Mouse (Mus musculus) adrenal gland, postnatal 4 days (tissue): Measurements from ENCODE around the gene Vmn1r195. TPM values are rescaled to one million over a fixed set of nuclear protein-coding genes. Genes with fewer than 3 reads are reported as not detected.
"Not testable (repeated sequence)": the region's sequence is repeated elsewhere in the genome, so short reads cannot be mapped to it uniquely, and the experiment has no call there.

Experiments used
- DNase-seq, 2 experiments: peaks; one replicate each; pipeline ENCODE4 v3.0.0; 2021 to 2022; ENCODE audit warnings: low spot score in 2 of 2, mixed read lengths in 2 of 2
- long read RNA-seq, 2 experiments: library from polyadenylated mRNA; stranded (forward); transcript quantifications; one replicate each; pipeline ENCODE4 v2.0.0; 2021
- total RNA-seq, 2 experiments: library from RNA; stranded (reverse); gene quantifications; 2 replicates each; pipeline ENCODE4 v1.2.3; 2021

Gene Vmn1r195
- not detected for total RNA-seq
- long read RNA-seq, experiment 1, result 0 reads
- long read RNA-seq, experiment 2, result 0 reads

DNA sequence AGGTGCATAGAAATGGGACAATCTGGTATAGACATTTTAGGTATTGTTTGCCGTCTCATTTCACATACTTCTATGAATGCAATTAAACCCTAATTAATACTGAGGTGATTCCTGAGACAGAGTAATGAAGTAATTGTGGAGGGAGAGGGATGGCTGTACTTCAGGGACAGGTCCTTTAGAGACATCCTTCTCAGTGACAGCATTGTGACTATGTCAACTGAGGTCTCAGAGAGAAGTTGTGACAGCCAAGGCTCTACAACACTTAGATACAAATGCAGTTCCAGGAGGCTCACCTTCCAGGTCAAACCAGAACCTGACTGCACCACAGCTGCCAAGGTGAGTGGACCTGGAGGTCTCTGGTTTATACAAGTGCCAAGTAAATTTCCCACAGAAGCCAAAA lies at the start of gene Vmn1r195:
Gene Vmn1r195 (plus strand): TSS at position 301 of the 400 bp plus-strand sequence.
- DNase-seq, result not testable (repeated sequence)

DNA sequence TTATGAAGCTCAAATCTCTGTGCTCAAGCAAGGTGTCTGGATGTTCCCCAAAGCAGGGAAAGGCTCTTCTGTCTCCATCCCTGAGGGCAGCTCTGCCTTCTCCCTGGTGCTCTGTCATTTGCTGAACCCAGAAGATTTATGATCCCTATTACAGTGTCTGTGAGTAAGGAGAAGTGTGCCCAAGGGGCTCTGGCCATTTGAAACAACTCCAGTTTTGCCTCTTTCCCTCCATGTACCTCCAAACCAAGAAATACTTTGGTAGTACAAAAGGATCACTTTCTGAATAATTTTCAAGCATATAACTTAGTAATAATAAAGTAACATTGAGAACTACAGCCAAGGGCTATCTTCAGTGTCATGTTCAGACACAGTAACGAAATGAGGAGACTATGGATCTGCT lies 47.3 kb upstream of the Vmn1r195 start, which contains the start of gene Vmn1r193:
Gene Vmn1r193 (minus strand): TSS at position 101 of the 400 bp plus-strand sequence.
- DNase-seq, result not testable (repeated sequence)

DNA sequence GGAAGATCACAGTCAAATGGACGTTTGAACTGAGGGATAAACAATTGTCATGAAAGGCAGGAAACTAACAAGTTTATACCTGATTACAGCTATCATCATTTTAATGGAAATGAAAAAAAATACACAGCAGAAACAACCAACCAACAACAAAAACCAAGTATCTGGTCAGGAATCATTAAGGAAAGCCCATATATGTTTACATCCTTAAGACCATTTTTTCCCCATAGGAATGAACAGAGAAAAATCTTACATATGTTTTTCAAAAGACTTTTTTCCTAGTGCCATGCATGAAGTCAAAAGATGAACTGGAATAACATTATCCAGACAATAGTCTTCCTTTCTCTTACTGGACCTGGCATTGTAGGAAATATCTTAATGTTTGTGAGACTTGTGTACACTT lies 26.4 kb upstream of the Vmn1r195 start, which contains the start of gene Vmn1r194:
Gene Vmn1r194 (plus strand): TSS at position 301 of the 400 bp plus-strand sequence.
- no peak for DNase-seq

DNA sequence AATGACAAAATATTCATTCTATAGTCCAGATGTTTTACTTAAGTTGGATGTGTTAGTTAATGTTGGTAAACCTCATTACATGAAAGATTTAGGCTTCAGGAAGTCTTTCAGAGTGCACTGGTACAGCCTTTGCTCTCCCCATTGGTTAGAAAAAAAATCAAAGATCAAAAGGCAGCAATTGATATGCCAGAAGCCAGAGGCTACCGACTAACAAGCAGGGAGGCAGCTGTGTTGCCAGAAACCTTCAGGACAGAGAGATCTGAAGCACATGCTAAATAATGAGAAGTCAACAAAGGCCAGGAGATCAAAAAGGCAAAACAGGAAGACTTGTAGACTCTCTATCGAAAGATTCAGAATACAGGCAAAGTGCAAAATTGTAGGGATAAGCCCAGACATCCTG lies 1.4 kb downstream of the Vmn1r195 start:
- no peak for DNase-seq

DNA sequence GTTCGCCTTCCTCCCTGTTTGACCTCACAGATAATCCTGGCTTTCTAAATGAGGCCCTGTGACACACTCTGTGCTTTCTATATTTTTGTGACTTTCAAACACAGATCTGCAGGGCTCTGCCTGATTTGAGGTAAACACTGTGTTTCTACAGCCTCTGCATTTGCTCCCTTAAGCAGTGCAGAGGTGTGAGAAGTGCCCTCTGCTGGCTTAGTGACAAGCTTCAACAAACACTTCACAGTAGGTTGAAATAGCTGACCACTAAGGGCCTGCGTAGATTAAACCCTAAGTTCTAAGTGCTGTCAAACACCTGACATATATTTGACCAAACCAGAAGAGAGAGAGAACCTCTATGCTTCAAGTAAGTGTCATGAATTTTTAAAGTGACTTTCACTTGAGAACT lies 14.3 kb downstream of the Vmn1r195 start:
- no peak for DNase-seq

DNA sequence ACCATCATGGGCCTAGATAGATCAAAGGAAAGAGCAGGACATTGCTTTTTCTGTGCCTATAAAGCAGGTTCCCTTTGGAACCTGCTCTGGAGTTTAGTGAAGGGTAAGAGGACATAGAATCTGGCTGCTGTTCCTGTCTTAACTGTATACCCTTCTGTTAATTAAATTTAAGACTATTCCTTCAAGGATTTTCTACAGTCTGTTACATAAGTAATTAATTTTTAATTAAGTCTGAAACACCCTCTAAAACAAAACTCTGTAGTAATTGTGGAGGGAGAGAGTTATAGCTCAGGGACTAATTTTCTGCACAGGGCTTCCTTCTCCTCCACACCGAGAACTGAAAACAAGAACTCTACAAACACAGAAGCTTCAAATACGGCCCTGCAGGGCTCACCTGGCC lies 19.3 kb downstream of the Vmn1r195 start, which contains the start of gene Vmn1r196:
Gene Vmn1r196 (plus strand): TSS at position 301 of the 400 bp plus-strand sequence.
- DNase-seq, result no peak

DNA sequence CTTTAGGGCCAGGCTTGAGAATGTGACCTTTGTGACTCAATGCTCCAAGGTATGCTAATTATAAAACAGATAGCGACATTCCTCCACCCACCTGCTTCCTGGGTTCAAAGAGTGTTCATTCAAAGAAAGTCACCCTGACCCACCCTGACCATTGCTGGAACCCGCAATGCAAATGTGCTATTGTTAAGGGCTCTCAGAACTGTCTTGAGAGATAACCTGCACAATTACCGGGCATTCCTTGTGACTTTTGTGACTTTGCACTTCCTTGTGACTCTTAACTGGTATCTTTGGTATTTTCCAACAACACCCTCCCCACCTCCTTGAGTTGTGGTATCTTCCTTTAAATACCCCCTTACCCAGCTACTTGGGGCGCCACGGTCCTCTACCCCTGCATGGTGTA lies 37.8 kb downstream of the Vmn1r195 start:
- not testable (repeated sequence) for DNase-seq

DNA sequence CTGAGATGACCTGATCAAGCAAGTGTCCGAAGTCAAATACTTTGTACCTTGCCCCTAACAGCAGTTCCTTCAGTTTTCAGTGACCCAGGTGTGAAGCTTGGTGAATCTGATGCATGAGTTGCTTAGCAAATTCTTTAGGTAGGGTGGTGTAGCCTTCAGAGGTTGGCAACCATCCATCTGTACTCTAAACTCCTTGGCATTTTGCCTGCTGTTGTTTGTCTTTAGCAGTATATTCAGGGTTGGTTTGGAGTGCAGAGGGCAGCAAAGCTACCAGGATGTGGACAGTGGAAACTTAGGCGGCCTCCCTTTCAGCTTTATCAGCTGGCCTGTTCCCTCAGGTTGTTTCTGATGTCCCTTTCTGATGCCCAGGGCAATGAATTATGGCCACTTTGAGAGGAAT lies 45.0 kb downstream of the Vmn1r195 start:
- DNase-seq, result no peak

DNA sequence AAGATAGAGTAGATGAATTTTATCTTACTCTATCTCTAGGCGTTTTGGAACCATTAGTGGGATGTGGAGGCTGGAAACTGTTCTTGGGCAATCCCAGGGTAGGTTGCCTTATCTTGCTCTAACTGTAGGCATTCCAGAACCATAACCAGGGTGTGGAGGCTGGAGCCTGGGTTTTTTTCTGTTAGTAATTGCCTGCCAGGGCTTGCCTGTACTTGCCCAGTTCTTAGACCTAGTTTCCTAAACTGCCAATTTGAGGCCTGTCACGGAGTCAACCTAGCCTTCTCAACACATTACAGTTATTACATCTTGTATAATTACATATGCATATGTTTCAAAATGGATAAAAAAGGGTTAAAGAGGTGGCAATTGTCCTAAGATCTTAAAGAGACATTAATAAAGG lies 47.0 kb downstream of the Vmn1r195 start:
- DNase-seq, result no peak

DNA sequence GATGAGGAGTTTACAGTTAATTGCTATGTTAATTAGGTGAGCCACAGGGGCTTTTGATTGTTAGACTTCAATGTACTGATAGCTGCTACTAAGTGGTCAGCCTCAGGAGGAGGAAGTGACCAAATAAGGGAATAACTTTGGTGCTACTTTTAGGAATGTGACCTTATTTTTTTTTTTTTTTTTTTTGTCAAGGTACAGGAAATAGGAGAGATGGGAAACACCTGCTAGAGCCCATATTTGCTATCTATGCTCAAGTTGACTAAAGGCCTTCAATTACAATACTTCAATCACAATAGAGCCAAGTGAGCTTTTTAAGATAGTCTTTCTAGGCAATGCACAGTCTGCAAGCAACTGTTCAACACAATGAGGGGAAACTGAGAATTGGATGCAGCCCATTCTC lies 49.8 kb downstream of the Vmn1r195 start:
- no peak for DNase-seq

DNA sequence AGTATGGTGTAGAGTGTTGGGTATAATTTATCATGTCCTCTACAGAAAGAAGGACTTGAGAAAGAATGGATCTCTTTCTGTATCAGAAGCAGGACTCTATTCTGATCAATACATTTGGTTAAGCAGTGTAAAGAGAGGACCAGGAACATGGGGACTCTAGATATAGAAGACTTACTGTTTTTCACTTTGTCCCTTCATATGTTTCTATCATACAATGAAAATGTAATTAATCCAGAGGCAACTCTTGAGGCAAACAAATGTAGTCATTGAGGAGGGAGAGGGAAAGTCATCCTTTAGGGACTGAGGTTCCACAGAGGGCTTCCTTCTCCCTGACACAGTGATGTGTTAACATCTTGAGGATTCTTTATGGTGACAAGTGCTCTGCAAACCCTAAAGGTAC lies 54.0 kb downstream of the Vmn1r195 start, which contains the start of gene Vmn1r197:
Gene Vmn1r197 (plus strand): TSS at position 301 of the 400 bp plus-strand sequence.
- DNase-seq, result no peak

Other genes with a start within 250 kb of the Vmn1r195 start
- 100 to 1,000 TPM; 349 to 449 TPM for gene Hist1h2ah, start 235.0 kb upstream of the Vmn1r195 start, total RNA-seq
- 100 to 1,000 TPM; 500 to 615 TPM for gene Hist1h2bk, start 234.7 kb upstream of the Vmn1r195 start, total RNA-seq
- 100 to 1,000 TPM; 221 to 240 TPM for gene Hist1h4i, start 229.2 kb upstream of the Vmn1r195 start, total RNA-seq
- 100 to 1,000 TPM; 373 to 414 TPM for gene Hist1h2ag, start 227.6 kb upstream of the Vmn1r195 start, total RNA-seq
- 100 to 1,000 TPM; 290 to 321 TPM for gene Hist1h2bj, start 227.3 kb upstream of the Vmn1r195 start, total RNA-seq
- not detected for gene Vmn1r188, start 186.1 kb upstream of the Vmn1r195 start, total RNA-seq
- gene Vmn1r189, start 164.7 kb upstream of the Vmn1r195 start, total RNA-seq, result not detected
- gene Vmn1r191, start 86.6 kb upstream of the Vmn1r195 start, total RNA-seq, result not detected
- gene Vmn1r192, start 79.4 kb upstream of the Vmn1r195 start, total RNA-seq, result not detected
- gene Vmn1r193, start 47.4 kb upstream of the Vmn1r195 start, total RNA-seq, result not detected
- gene Vmn1r194, start 26.3 kb upstream of the Vmn1r195 start, total RNA-seq, result not detected
- not detected for gene Vmn1r196, start 19.4 kb downstream of the Vmn1r195 start, total RNA-seq
- gene Vmn1r197, start 54.1 kb downstream of the Vmn1r195 start, total RNA-seq, result not detected
- gene Vmn1r198, start 79.8 kb downstream of the Vmn1r195 start, total RNA-seq, result not detected
- not detected for gene Vmn1r199, start 109.3 kb downstream of the Vmn1r195 start, total RNA-seq
- not detected for gene Vmn1r200, start 119.9 kb downstream of the Vmn1r195 start, total RNA-seq
- gene Vmn1r201, start 201.4 kb downstream of the Vmn1r195 start, total RNA-seq, result not detected
- gene Vmn1r202, start 234.9 kb downstream of the Vmn1r195 start, total RNA-seq, result under 1 TPM; 0.06 to 0.08 TPM
- gene Vmn1r203, start 247.6 kb downstream of the Vmn1r195 start, total RNA-seq, result not detected